Mouse (Mus musculus) stomach, postnatal 0 days (tissue): ENCODE measurements around the gene 2810006K23Rik. TPM values are rescaled to one million over a fixed set of nuclear protein-coding genes. Genes with fewer than 3 reads are reported as not detected.

ENCODE experiments used
- ATAC-seq: fragments of 200-750 bp; cut with Nextera tagmentation; 2 replicates; pipeline ENCODE4 v1.8.0; 2017; ENCODE audit not compliant: low FRiP score, low TSS enrichment
- DNase-seq: peaks from one replicate; pipeline ENCODE4 v3.0.0-alpha.2; 2016; ENCODE audit warnings: low spot score
- H3K27ac ChIP-seq: fragments of 300-500 bp; sonication (generic); replicated peaks from 2 replicates; pipeline ENCODE4 v1.5.1; 2014; ENCODE audit warnings: mild to moderate bottlenecking, control low read depth
- H3K27me3 ChIP-seq: fragments of 300-500 bp; sonication (generic); 2 replicates; pipeline ENCODE4 v1.6.1; 2014; ENCODE audit warnings: low read length; ENCODE audit not compliant: control insufficient read depth, insufficient read depth
- H3K36me3 ChIP-seq: fragments of 300-500 bp; sonication (generic); 2 replicates; pipeline ENCODE4 v1.6.1; 2014; ENCODE audit warnings: low read length, mixed read lengths; ENCODE audit not compliant: control insufficient read depth, insufficient read depth
- H3K4me1 ChIP-seq: fragments of 300-500 bp; sonication (generic); replicated peaks from 2 replicates; pipeline ENCODE4 v1.6.1; 2014; ENCODE audit warnings: antibody characterized with exemption; ENCODE audit not compliant: control insufficient read depth, insufficient read depth
- H3K4me2 ChIP-seq: fragments of 300-500 bp; sonication (generic); replicated peaks from 2 replicates; pipeline ENCODE4 v1.6.1; 2014; ENCODE audit warnings: low read depth, mild to moderate bottlenecking, control low read depth, moderate library complexity
- H3K4me3 ChIP-seq: fragments of 300-500 bp; sonication (generic); 2 replicates; pipeline ENCODE4 v1.5.1; 2014; ENCODE audit warnings: low read depth, low read length, control low read depth
- H3K9ac ChIP-seq: fragments of 300-500 bp; sonication (generic); 2 replicates; pipeline ENCODE4 v1.6.1; 2014; ENCODE audit warnings: mild to moderate bottlenecking, low read length, control low read depth, mixed read lengths
- H3K9me3 ChIP-seq: fragments of 300-500 bp; sonication (generic); 2 replicates; pipeline ENCODE4 v1.6.1; 2016; ENCODE audit warnings: low read length; ENCODE audit not compliant: control insufficient read depth
- CTCF ChIP-seq: IDR thresholded peaks from 2 replicates; pipeline ENCODE4 v1.5.1; 2016; ENCODE audit warnings: antibody characterized with exemption, low read depth, mild to moderate bottlenecking, moderate library complexity
- EP300 ChIP-seq: optimal IDR thresholded peaks from 2 replicates; pipeline ENCODE3; 2016; ENCODE audit warnings: antibody characterized with exemption
- WGBS: fragments of 180-500 bp; shearing (Covaris S2); extraction: QIAGEN DNeasy Blood & Tissue Kit; methylation state at CpG from one replicate; pipeline ENCODE4 v1.1.7; 2014; 5-methylcytosine and 5-hydroxymethylcytosine counted together
- polyA plus RNA-seq: library from polyadenylated mRNA; unstranded; fragments of >200 nt; fragmentation: Nextera tagmentation; extraction: Ambion mirVana; gene quantifications from 2 replicates; pipeline ENCODE4 v1.2.1, GENCODE M21; 2015

Gene 2810006K23Rik
- polyA plus RNA-seq, 1 experiment from 2014 or later, result 6.9 TPM

DNA sequence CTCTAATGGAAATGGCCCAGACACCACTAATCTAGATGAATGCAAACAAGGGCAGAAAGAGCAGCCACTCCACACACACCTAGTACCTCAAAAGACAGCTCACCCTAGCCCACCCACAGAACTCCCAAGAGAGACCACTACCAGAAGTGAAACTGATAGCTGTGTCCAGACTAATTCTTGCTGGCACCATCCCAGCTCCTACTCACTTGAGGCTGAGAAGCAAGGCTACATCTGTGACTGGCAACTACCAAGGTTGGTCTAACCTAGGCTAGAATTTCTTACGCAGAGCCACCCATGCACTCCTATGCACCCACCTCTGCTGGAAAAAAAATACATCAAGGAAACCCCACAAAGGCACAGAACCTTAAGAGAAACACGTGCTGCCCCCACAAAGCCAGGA, 22.5 kb downstream of the 2810006K23Rik start:
- DNase-seq, result no peak
- ATAC-seq, result no peak
- Histone ChIP-seq H3K4me3 (no peak overlapping the region), H3K9ac (no peak overlapping the region), H3K36me3 (peaks cover 17% of the 10 kb centered on the region), H3K4me1 (peaks cover 10% of the 10 kb centered on the region), H3K27ac (peak overlapping the region; percentile 98), H3K4me2 (no peak overlapping the region), H3K9me3 (no peaks in the 10 kb centered on the region), H3K27me3 (no peaks in the 10 kb centered on the region)
- TF ChIP-seq EP300, result no peak
- no peak for TF ChIP-seq CTCF
- WGBS, result 76% methylated on average over 2 of the region's 2 CpGs

GRCm38 (mm10) chr5:124351111-124351560, 23.2 kb downstream of the 2810006K23Rik start:
- peak; percentile 84 for DNase-seq
- peak overlapping the region; percentile 98 for H3K27ac ChIP-seq

GRCm38 (mm10) chr5:124351604-124352003, 23.7 kb downstream of the 2810006K23Rik start:
- no peak for TF ChIP-seq CTCF
- no peak for TF ChIP-seq EP300
- H3K4me1 ChIP-seq, result peaks cover 10% of the 10 kb centered on the region
- DNase-seq, result no peak
- 43% methylated on average over 3 of the region's 3 CpGs for WGBS
- no peak for ATAC-seq
- H3K4me3 ChIP-seq, result peak overlapping the region; percentile 89; the same call in 1 of the 2 replicates
- H3K9me3 ChIP-seq, result no peaks in the 10 kb centered on the region
- H3K9ac ChIP-seq, result peak overlapping the region; percentile 96; the same call in 1 of the 2 replicates
- H3K27me3 ChIP-seq, result no peaks in the 10 kb centered on the region
- peak overlapping the region; percentile 98 for H3K27ac ChIP-seq
- peaks cover 12% of the 10 kb centered on the region for H3K36me3 ChIP-seq
- H3K4me2 ChIP-seq, result peak overlapping the region; percentile 88

More at GRCm38 (mm10) chr5:124351111-124351560, 23.2 kb downstream of the 2810006K23Rik start:
- Histone ChIP-seq H3K27me3 (no peaks in the 10 kb centered on the region), H3K36me3 (peaks cover 16% of the 10 kb centered on the region), H3K4me3 (0 out of 2 replicates have a peak overlapping the region, but pooled peaks have one; percentile 4), H3K9ac (peak overlapping the region; percentile 96; the same call in 1 of the 2 replicates), H3K9me3 (no peaks in the 10 kb centered on the region), H3K4me1 (peaks cover 10% of the 10 kb centered on the region), H3K4me2 (peak overlapping the region; percentile 88)
- no peak for TF ChIP-seq CTCF
- ATAC-seq, result peak; percentile 52
- WGBS, result 15% methylated on average over 7 of the region's 7 CpGs

GRCm38 (mm10) chr5:124352141-124352920, 24.4 kb downstream of the 2810006K23Rik start:
- TF ChIP-seq CTCF (peak; percentile 48), EP300 (no peak)
- peak overlapping the region; percentile 88 for H3K4me2 ChIP-seq
- peak overlapping the region; percentile 89 for H3K4me3 ChIP-seq
- peak; percentile 92 for DNase-seq
- peaks cover 10% of the 10 kb centered on the region for H3K4me1 ChIP-seq
- H3K9me3 ChIP-seq, result no peaks in the 10 kb centered on the region
- peak overlapping the region; percentile 98 for H3K27ac ChIP-seq
- H3K9ac ChIP-seq, result peak overlapping the region; percentile 96
- 2% methylated on average over 25 of the region's 30 CpGs for WGBS
- peak; percentile 82 for ATAC-seq
- peaks cover 9% of the 10 kb centered on the region for H3K36me3 ChIP-seq
- no peaks in the 10 kb centered on the region for H3K27me3 ChIP-seq

DNA sequence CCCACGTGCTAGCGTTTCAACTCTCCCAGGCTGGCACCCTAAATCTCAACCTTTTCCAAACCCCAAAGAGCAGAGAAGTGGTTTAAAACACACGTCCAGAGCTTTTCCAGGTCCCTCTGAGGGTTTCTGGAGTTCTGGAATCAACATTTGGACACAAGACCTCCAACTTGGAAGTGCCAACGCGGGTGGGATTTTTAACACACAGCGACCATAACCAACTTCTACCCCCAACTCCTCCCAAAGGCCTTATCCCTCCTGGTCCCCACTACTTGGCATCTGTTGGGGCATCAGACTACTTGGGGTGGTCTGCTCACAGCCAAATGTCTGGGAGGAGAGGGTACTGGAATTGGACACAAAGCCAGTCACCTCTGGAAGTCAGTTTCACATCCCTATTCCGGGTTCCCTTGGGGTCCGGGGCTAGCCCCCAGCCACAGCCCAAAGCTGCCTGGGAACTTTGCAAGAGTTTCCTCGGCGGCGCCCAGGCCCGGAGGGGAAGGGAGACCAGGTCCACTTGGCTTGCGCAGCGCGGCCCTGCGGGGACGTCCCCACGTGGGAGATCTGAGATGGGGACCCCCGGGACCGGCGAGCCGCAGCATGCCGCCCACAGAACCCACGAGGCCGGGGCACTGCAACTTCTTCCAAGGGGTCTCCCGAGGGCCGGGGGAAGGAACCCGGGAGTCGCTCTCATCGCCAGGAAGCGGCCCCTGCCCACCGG, 25.3 kb downstream of the 2810006K23Rik start:
- Histone ChIP-seq H3K4me1 (peaks cover 10% of the 10 kb centered on the region), H3K27me3 (no peaks in the 10 kb centered on the region), H3K36me3 (peaks cover 7% of the 10 kb centered on the region), H3K9ac (peak overlapping the region; percentile 96), H3K4me3 (peak overlapping the region; percentile 89), H3K27ac (peak overlapping the region; percentile 98), H3K4me2 (peak overlapping the region; percentile 88), H3K9me3 (no peaks in the 10 kb centered on the region)
- ATAC-seq (peak; percentile 11), DNase-seq (peak; percentile 48)
- TF ChIP-seq CTCF (no peak), EP300 (no peak)
- under 1% methylated on average over 25 of the region's 32 CpGs for WGBS
